Mouse (Mus musculus) adrenal gland, adult (tissue): ENCODE measurements around the gene Zfp950.

ENCODE experiments used
- DNase-seq, 2 experiments: peaks; one replicate each; pipeline ENCODE4 v3.0.0; 2022 to 2023; ENCODE audit warnings: low spot score in 1 of 2; ENCODE audit not compliant: inconsistent age in 2 of 2

Gene Zfp950

DNA sequence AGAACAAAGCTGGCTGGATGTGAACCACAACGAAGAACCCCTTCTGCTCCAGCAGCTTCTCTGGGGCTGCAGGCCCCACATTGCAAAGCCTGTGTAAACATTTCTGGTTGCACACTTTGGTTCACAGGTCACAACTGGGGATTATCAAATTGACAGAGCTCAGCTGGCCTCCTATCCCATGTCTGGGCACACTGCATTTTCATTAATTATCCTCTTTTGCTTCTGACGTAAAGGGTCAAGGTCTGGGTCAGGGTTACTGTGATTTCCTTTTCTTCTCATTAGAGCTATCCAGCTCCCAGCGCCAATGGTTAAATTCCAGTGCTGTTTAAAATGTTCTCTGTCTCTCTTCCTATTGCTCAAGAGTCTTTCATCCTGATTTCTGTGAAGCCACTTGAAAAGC, 83.1 kb downstream of the Zfp950 start:
- peak; percentile 70 to 85 for DNase-seq

DNA sequence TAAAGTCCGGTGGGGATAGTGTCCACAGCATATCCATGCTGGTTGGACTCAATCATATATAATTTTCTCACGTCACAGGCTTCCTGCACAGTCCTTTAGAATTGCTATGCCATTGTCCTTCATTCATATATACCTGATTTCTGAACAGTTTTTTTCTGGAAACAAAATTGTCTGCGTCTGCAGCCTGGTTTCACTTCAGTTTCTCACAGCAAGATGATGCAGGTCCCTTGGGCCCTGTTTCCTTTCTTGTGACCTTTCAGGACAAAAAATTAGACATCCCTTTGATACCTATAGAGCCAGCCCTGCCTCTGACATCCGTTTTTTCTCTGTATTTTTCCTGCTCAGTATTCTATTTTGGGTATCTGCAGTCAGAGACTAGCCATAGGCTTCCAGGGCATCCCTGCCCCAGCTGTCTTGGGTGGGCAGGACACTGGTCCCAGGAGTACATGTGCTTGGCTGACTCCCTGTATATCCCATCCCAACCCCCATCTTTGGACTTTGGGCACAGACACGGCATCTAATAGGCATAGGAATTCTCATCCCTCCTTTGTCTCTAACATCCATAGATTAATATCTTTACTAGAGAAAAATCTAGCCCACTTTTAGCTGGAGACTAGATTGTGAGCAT, 83.7 kb downstream of the Zfp950 start:
- DNase-seq = no peak

DNA sequence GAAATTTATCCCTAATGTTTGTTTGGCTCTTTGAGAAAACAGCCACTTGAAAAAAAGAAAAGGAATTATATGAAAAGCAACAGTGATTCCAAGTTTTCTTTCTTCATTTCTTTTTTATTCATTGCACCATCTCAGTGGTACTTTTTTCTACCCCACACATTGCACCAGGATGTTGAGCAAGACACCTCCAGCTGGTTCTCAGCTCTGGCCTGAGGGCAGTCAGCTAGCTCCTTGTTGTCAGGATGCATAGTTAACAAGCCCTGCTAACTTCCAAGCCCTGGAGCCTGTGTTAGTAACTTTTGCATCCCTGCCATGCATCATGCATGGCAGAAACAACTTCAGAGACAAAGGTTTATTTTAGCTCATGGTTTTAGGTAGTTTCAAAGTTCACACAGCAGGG, 87.9 kb downstream of the Zfp950 start:
- no peak for DNase-seq

DNA sequence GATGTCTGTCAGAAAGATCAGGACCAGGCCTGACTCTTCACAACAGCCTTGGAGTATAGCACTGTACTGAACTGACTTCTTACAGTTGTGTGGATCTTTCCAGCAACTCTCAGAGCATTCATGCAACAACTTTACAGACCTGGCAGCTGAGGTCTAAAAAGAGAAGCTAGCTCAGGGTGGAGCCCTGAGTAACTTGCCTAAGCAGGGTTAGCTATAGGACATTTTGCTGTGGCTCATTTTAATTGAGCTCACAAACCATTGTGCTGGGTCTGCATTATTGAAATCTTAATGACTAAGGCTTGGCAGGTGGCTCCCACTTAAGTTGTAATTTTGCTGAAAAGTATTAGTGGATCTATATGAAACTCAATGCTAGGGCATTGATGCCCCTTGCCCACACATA, 88.6 kb downstream of the Zfp950 start:
- DNase-seq = no peak

DNA sequence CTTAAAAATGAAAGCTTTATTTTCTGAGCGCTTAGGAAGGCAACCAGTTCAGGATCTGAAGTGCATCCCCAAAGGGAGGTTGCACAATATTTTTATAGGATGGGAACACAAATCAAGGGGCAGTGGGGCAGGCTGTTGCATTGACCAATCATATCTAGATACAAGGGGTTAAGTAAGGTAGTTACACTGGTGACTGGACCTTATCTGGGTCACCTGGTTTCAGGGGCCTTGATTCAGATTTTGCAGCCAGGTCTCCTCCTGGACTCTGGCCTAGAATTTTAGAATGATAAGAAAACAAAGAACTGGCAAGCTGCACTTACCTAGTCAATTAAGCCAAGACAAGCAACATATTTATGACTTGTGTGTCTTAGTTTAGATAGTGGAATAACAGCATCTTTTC, 89.5 kb downstream of the Zfp950 start:
- DNase-seq = no peak

DNA sequence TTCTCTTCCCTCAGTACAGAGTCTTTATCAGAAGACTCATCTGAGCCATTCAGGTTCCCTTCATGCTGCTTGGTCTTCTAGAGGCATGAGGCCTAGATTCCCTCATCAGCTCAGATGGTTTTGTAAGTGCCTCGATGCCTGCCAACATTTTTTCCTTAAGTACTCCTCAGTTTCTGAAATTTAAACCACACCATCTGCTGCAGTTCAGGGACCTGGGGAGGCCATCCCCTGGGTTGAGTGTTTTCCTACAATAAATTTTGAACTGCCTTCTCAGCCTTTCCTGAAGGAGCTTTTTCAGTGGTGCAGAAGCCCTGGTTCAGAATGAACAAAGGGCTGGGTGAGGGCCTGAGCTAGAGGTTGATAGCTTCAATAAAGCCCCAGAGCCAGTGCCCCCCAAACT, 91.2 kb downstream of the Zfp950 start:
- DNase-seq = no peak

DNA sequence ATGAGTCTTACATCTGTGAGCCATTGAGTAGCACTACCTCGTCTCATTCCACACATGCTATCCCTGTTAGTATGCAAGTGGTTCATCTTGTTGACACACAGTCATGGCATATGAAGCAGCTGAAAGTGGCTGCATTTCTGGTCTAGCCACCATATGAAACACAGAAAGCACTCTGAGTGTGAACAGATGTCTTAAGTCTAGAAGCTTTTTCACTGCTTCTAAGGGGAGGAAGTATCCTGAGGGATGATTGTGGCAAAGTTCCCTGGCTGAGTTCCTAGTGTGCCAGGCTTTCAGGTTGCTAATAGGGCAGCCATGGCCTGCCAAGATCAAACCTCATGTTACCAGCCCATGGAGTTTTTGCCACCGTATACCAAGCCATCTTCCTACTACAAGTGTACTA, 92.0 kb downstream of the Zfp950 start:
- DNase-seq = peak in 1 of 2 experiments; percentile 50

DNA sequence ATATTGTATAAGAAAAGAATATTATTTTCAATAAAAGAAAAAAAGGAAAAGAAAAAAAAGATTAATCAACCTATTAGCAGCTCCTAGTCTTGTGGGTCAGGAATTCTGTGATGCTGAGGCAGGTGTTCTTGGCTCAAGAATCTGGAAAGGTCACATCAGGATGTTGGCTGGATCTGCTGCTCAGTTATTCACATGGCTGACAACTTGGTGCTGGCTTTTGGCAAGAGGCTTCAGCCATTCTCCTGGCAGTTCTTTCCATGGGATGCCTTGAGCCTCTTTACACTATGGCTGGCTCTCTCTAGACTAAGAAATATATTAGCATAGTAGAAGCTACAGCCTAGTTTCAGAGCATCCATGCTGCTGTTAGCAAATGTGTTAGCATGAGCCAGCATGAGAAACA, 101.5 kb downstream of the Zfp950 start:
- DNase-seq = no peak

DNA sequence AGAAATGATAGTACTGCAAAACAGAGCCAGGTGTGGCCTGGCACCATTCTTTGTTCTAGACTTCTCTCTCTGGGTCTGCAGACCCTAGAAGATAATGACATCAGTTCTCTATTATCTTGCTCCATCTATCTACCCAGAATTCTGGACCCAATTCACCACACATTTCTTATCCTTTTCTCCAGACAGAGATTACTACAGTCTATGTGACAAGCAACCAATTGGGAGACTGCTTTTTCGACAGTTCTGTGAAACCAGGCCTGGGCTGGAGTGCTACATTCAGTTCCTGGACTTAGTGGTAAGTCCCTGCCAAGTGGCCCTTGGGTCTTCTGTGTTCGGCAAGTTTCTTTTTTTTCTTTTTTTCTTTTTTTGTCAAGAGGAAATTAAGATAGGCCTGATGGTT, 109.1 kb downstream of the Zfp950 start:
- no peak for DNase-seq

DNA sequence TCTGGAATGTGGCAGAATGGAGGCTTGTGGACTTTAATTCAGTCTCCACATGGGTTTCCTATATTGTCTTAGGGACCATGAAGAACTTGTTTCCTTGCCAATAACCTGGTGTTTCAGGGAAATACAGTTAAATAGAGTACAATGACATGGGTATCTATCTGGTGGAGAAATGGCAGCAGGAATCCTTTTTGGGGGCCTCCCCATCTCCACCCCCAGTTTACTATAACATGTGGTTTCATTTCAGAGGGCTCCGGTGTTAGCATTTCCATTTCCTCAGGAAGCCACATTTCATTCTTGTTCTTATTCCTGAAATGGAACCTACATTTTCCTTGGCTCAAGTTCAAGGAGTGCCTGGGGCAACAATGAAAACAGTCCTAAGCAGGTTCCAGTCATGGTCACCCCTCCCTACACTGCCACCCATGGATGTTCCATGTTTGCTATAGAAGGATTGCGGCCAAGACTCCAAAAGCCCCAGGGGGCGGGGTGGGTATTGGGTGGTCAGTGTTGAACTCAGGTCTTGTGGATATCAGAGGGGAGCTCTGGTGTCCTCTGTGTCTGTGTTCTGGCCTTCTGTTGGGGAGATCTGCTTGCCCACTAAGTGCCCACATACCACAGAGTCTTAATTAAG, 118.6 kb downstream of the Zfp950 start:
- no peak for DNase-seq

DNA sequence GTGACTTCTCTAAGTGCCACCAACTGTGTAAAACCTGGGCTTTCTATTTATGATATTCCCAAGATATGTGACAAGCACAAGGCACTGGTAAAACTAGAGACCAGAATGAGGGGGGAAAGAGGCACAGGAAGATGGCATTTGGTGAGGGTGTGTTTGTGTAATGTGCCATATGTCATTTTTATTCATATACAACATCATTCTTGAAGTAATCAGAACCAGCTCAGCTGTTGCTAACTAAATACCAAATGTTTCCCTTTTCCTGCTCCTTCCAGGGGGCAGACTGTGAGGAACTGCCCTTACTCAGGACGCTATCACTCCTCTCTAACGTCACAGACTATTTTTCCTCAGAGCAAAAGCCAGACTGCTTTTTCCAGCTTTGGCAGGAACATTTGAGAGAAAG, 119.1 kb downstream of the Zfp950 start:
- DNase-seq = no peak

DNA sequence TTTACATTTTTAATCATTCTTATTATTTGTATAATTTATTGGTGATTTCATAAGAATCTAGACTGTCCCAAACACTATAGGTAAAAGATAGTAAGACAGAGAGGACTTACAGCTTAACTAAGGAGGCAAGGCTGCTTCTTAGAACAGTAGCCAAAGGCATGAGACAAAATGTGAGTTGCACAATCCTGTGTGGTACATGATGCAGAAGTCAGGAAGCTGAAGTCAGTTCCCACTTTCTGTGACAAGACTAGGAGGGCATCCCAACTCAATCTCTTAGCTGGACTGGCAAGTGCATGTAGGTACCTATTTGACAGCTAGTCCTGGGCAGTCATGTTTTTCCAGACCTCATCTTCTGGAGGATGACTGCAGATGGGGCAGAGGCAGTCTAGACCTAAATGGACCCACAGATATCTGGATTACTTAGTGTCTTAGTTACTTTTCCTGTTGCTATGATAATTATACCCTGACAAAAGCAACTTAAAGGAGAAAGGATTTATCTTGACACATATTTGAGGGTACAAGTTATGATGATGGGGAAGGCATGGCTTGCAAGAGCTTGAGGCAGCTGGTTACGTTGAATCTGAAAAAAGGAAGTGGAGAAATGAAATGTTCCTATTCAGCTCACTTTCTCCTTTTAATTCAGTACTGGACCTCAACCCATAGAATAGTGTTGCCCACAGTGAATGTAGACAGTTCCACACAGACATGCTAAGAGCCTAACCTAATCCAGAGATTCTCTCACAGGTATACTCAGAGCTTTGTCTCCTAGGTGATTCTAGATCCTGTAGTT, 123.0 kb downstream of the Zfp950 start:
- no peak for DNase-seq

DNA sequence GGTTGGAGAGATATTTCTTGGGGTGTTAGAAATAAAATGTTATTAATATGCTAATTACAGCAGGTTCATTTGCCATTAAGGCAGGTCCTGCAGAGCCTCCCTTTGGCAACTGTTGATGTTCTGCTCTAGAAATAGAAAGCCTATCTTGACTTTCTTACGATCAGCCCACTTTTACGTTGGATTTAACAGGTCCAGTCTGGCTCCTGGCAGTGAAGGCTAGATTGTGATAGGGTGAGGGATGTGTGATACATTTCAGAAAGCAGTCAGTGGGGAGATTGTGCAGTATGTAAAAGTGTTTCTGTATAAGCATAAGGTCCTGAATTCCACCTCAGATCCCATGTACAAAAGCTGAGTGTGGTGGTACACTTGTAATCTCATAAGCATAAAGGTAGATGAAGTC, 131.4 kb downstream of the Zfp950 start:
- DNase-seq = no peak
